Mouse (Mus musculus) CH12.LX (cell line): Measurements from ENCODE around the gene Iqschfp. TPM values are rescaled to one million over a fixed set of nuclear protein-coding genes. Genes with fewer than 3 reads are reported as not detected.

ENCODE experiments used
- DNase-seq: peaks from one replicate; pipeline ENCODE4 v3.0.0-alpha.2; 2013; ENCODE audit errors: extremely low read depth
- H3K27ac ChIP-seq: 2 replicates; pipeline ENCODE4 v1.5.1; 2012; ENCODE audit warnings: low read depth, mild to moderate bottlenecking, control low read depth, moderate library complexity; ENCODE audit not compliant: insufficient read depth
- H3K27me3 ChIP-seq: replicated peaks from 2 replicates; pipeline ENCODE3; 2012; ENCODE audit warnings: inconsistent platforms
- H3K36me3 ChIP-seq, 2 experiments: replicated peaks in 1 of 2; 2 replicates each; pipeline versions ENCODE3 to v1.6.1; 2012; ENCODE audit warnings: inconsistent platforms in 1 of 2, low read length in 1 of 2, mild to moderate bottlenecking in 1 of 2, mixed read lengths in 1 of 2, moderate library complexity in 1 of 2; ENCODE audit not compliant: control insufficient read depth in 1 of 2, insufficient read depth in 1 of 2
- H3K4me1 ChIP-seq, 2 experiments: 2 replicates each; pipeline ENCODE4 v1.6.1; 2012; ENCODE audit warnings: inconsistent platforms in 1 of 2, moderate library complexity in 1 of 2; ENCODE audit not compliant: insufficient read depth in 2 of 2, control insufficient read depth in 1 of 2
- H3K4me2 ChIP-seq: 2 replicates; pipeline ENCODE4 v1.6.1; 2012; ENCODE audit warnings: low read depth, mild to moderate bottlenecking, control low read depth; ENCODE audit not compliant: poor library complexity, insufficient read depth, severe bottlenecking
- H3K4me3 ChIP-seq, 3 experiments: fragments of 150-350 bp in 1 of 3; sonication (generic) in 1 of 3; replicated peaks in 1 of 3; 2 replicates each; pipeline versions ENCODE3 to v1.5.1; 2011 to 2012; ENCODE audit warnings: low read depth in 2 of 3, low read length in 2 of 3, mild to moderate bottlenecking in 2 of 3, moderate library complexity in 2 of 3, control low read depth in 1 of 3, improper control_type of control experiment in 1 of 3, inconsistent platforms in 1 of 3, mixed read lengths in 1 of 3; ENCODE audit not compliant: poor library complexity in 1 of 3
- H3K79me2 ChIP-seq: replicated peaks from 2 replicates; pipeline ENCODE4 v1.6.1; 2012; ENCODE audit warnings: mild to moderate bottlenecking, moderate library complexity; ENCODE audit not compliant: control insufficient read depth, poor library complexity, insufficient read depth, severe bottlenecking; ENCODE audit errors: extremely low read depth
- H3K9ac ChIP-seq: 2 replicates; pipeline ENCODE4 v1.6.1; 2012; ENCODE audit warnings: low read depth, mild to moderate bottlenecking, control low read depth, moderate library complexity; ENCODE audit not compliant: insufficient read depth
- H3K9me3 ChIP-seq: replicated peaks from 2 replicates; pipeline ENCODE3; 2012; ENCODE audit warnings: low read length, inconsistent platforms, mixed read lengths
- BHLHE40 ChIP-seq: IDR thresholded peaks from 2 replicates; pipeline ENCODE4 v1.6.1; 2011; ENCODE audit warnings: mild to moderate bottlenecking, low read depth, low read length, improper control_type of control experiment
- CHD2 ChIP-seq: IDR thresholded peaks from 2 replicates; pipeline ENCODE4 v1.6.1; 2011; ENCODE audit warnings: low read length, improper control_type of control experiment
- ELF1 ChIP-seq: IDR thresholded peaks from 2 replicates; pipeline ENCODE4 v1.6.1; 2014; ENCODE audit warnings: low read depth, mild to moderate bottlenecking, inconsistent platforms, low read length, improper control_type of control experiment
- GABPA ChIP-seq: IDR thresholded peaks from 2 replicates; pipeline ENCODE4 v1.6.1; 2012; ENCODE audit warnings: low read depth, low read length, improper control_type of control experiment, inconsistent platforms; ENCODE audit not compliant: insufficient replicate concordance
- IRF4 ChIP-seq: IDR thresholded peaks from 2 replicates; pipeline ENCODE4 v1.6.1; 2014; ENCODE audit warnings: low read depth, mild to moderate bottlenecking, inconsistent platforms, low read length, improper control_type of control experiment
- JUN ChIP-seq: IDR thresholded peaks from 2 replicates; pipeline ENCODE4 v1.6.1; 2011; ENCODE audit warnings: low read depth, mild to moderate bottlenecking, low read length, improper control_type of control experiment, moderate library complexity; ENCODE audit not compliant: insufficient read depth
- JUND ChIP-seq: conservative IDR thresholded peaks from 2 replicates; pipeline ENCODE4 v1.6.1; 2011; ENCODE audit warnings: low read depth, low read length, improper control_type of control experiment
- KAT2A ChIP-seq: IDR thresholded peaks from 2 replicates; pipeline ENCODE4 v1.6.1; 2012; ENCODE audit warnings: low read length, improper control_type of control experiment, inconsistent platforms; ENCODE audit not compliant: insufficient replicate concordance
- MYC ChIP-seq: IDR thresholded peaks from 2 replicates; pipeline ENCODE4 v1.6.1; 2011; ENCODE audit warnings: low read depth, mild to moderate bottlenecking, improper control_type of control experiment, low read length
- NELFE ChIP-seq: IDR thresholded peaks from 2 replicates; pipeline ENCODE4 v1.6.1; 2011; ENCODE audit warnings: low read depth, low read length, improper control_type of control experiment
- NRF1 ChIP-seq: IDR thresholded peaks from 2 replicates; pipeline ENCODE4 v1.6.1; 2014; ENCODE audit warnings: low read depth, mild to moderate bottlenecking, inconsistent platforms, low read length, improper control_type of control experiment, moderate library complexity
- PAX5 ChIP-seq: IDR thresholded peaks from 2 replicates; pipeline ENCODE4 v1.6.1; 2012; ENCODE audit warnings: low read length, inconsistent platforms, mixed read lengths
- POLR2A ChIP-seq: IDR thresholded peaks from 2 replicates; pipeline ENCODE4 v1.6.1; 2011; ENCODE audit warnings: low read depth, mild to moderate bottlenecking, improper control_type of control experiment, low read length
- POLR2AphosphoS2 ChIP-seq: IDR thresholded peaks from 2 replicates; pipeline ENCODE4 v1.6.1; 2011; ENCODE audit warnings: low read depth, low read length, improper control_type of control experiment
- TBP ChIP-seq: conservative IDR thresholded peaks from 2 replicates; pipeline ENCODE4 v1.6.1; 2011; ENCODE audit warnings: low read depth, low read length, improper control_type of control experiment
- UBTF ChIP-seq: IDR thresholded peaks from 2 replicates; pipeline ENCODE4 v1.6.1; 2012; ENCODE audit warnings: low read depth, mild to moderate bottlenecking, inconsistent platforms, low read length, improper control_type of control experiment, moderate library complexity
- ZC3H11A ChIP-seq: IDR thresholded peaks from 2 replicates; pipeline ENCODE4 v1.6.1; 2012; ENCODE audit warnings: low read depth, mild to moderate bottlenecking, inconsistent platforms, low read length, improper control_type of control experiment
- ZKSCAN1 ChIP-seq: IDR thresholded peaks from 2 replicates; pipeline ENCODE4 v1.6.1; 2012; ENCODE audit warnings: low read depth, inconsistent platforms, low read length, improper control_type of control experiment, borderline replicate concordance
- ZMIZ1 ChIP-seq: IDR thresholded peaks from 2 replicates; pipeline ENCODE4 v1.6.1; 2012; ENCODE audit warnings: low read depth, mild to moderate bottlenecking, inconsistent platforms, low read length, improper control_type of control experiment
- dilution Hi-C: fragments of 300-500 bp; cut with MboI; formaldehyde crosslinking; loops from 2 replicates; pipeline ENCODE4 v1.14.3; 2020; ENCODE audit warnings: low sequenced_read_pairs; ENCODE audit not compliant: extremely low pct_unique_long_range_greater_than_20kb, extremely low pct_ligation_motif_present
- in situ Hi-C: fragments of 300-500 bp; cut with MboI; formaldehyde crosslinking; loops from 3 replicates; pipeline ENCODE4 v1.14.3; 2019; ENCODE audit warnings: low sequenced_read_pairs, low pct_ligation_motif_present, low pct_unique_long_range_greater_than_20kb, mixed read lengths
- polyA plus RNA-seq: library from polyadenylated mRNA; unstranded; fragments of >175 nt; gene quantifications from 2 replicates; pipeline ENCODE4 v1.2.1, GENCODE M21; 2012; ENCODE audit warnings: low read depth; ENCODE audit not compliant: insufficient read length
- total RNA-seq, 2 experiments: library from RNA; depleted of rRNA; stranded (reverse); fragments of 300-350 nt in 1 of 2; fragments of >200 nt in 1 of 2; gene quantifications; 2 replicates each; pipeline ENCODE4 v1.2.3; 2012 to 2014

The Iqschfp gene
- total and polyA plus RNA-seq, 3 experiments, result 0.13 to 0.25 TPM; not detected in 1

- no peak for TF ChIP-seq KAT2A
- no peak for TF ChIP-seq PAX5
- no peak for TF ChIP-seq GABPA
- no peak for TF ChIP-seq ZC3H11A
- TF ChIP-seq, all 38 proteins: peak for 0
- Histone ChIP-seq H3K4me1 (peaks cover 0 to 13% of the 10 kb centered on the region in 2 experiments; a peak in 2 of 4 replicates), H3K4me2 (no peak overlapping the region), H3K27ac (no peak overlapping the region), H3K36me3 (no peaks in the 10 kb centered on the region), H3K4me3 (no peak overlapping the region), H3K9me3 (no peaks in the 10 kb centered on the region), H3K79me2 (no peaks in the 10 kb centered on the region), H3K27me3 (no peaks in the 10 kb centered on the region), H3K9ac (no peak overlapping the region)
- dilution Hi-C loops, result no loop called here
- no peak for DNase-seq
- in situ Hi-C loops, result no loop called here
Observed at GRCm38 (mm10) chr3:68383672-68384071, 491.6 kb downstream of the Iqschfp start.

GRCm38 (mm10) chr3:68385544-68385943 is 493.5 kb downstream of the Iqschfp start:
- Histone ChIP-seq H3K36me3 (no peaks in the 10 kb centered on the region), H3K9me3 (no peaks in the 10 kb centered on the region), H3K4me3 (no peak overlapping the region), H3K27ac (no peak overlapping the region), H3K27me3 (no peaks in the 10 kb centered on the region), H3K4me1 (peaks cover 0 to 3% of the 10 kb centered on the region in 2 experiments; a peak in 2 of 4 replicates), H3K79me2 (no peaks in the 10 kb centered on the region), H3K9ac (no peak overlapping the region), H3K4me2 (no peak overlapping the region)
- dilution Hi-C loops, result no loop called here
- DNase-seq, result no peak
- TF ChIP-seq POLR2AphosphoS2 (no peak), KAT2A (no peak), ELF1 (no peak), NRF1 (no peak), BHLHE40 (no peak), UBTF (no peak), JUND (no peak), NELFE (no peak), ZKSCAN1 (no peak), TBP (no peak)
- in situ Hi-C loops, result no loop called here

DNA sequence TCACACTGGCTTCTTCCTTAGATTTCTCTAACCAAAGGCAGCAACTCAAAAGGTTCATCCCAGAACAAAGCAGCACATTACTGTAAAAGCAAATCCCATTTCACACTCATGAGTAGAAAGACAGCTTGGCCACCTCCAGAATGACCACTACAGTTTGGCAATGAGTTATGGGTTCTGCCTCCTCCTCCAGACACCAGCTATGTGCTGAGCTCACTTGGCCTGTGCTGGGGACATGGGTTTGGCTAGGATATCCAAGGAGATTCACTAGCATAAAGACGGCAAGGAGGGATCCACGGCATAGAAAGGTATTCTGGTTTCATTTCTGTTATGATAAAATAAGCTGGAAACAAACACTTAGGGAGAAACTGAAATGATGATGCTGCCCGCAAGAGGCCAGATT is 496.0 kb downstream of the Iqschfp start:
- in situ Hi-C loops (no loop called here), dilution Hi-C loops (no loop called here)
- no peaks in the 10 kb centered on the region for H3K36me3 ChIP-seq
- H3K4me1 ChIP-seq, result peaks cover 0 to 3% of the 10 kb centered on the region in 2 experiments; a peak in 2 of 4 replicates
- H3K4me3 ChIP-seq, result no peak overlapping the region
- H3K4me2 ChIP-seq, result no peak overlapping the region
- no peaks in the 10 kb centered on the region for H3K27me3 ChIP-seq
- H3K9ac ChIP-seq, result no peak overlapping the region
- TF ChIP-seq CHD2, result no peak
- no peak for TF ChIP-seq IRF4
- TF ChIP-seq POLR2A, result no peak
- no peak for TF ChIP-seq TBP
- TF ChIP-seq UBTF, result no peak
- TF ChIP-seq ZMIZ1, result no peak
- no peak for TF ChIP-seq JUN
- no peak for TF ChIP-seq MYC
- no peak for TF ChIP-seq NELFE
- H3K27ac ChIP-seq, result no peak overlapping the region
- no peak for DNase-seq
- H3K9me3 ChIP-seq, result no peaks in the 10 kb centered on the region
- no peaks in the 10 kb centered on the region for H3K79me2 ChIP-seq
